Mouse (Mus musculus): ENCODE results near the gene Dync2li1. TPM values are rescaled to one million over a fixed set of nuclear protein-coding genes. Genes with fewer than 3 reads are reported as not detected.

The Dync2li1 gene
- total RNA-seq, 2 experiments from 2014 or later = 1.4 TPM; not detected in 1

DNA sequence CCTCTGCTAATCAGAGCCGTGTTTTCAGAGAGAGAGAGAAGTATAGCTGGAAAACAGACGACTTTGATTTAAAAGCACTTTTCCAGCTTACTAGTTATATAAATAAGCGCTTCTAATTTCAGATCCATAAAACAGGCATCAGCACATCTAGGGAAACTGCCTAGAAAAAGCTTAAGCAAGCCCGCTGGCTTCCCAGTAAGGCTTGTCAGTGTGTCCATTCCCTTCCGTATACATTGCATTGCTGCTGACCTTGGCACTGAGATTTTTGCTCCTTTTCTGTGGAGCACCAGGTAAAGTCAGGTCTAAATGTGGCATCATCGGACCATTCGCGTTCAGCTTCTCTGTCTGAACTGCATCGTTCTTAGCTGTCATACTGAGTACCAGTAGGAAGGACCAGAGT, 16.0 kb downstream of the Dync2li1 start:
- no peak for ATAC-seq (replicated peaks; ENCODE audit: low FRiP score, low TSS enrichment, poor library complexity, severe bottlenecking)

DNA sequence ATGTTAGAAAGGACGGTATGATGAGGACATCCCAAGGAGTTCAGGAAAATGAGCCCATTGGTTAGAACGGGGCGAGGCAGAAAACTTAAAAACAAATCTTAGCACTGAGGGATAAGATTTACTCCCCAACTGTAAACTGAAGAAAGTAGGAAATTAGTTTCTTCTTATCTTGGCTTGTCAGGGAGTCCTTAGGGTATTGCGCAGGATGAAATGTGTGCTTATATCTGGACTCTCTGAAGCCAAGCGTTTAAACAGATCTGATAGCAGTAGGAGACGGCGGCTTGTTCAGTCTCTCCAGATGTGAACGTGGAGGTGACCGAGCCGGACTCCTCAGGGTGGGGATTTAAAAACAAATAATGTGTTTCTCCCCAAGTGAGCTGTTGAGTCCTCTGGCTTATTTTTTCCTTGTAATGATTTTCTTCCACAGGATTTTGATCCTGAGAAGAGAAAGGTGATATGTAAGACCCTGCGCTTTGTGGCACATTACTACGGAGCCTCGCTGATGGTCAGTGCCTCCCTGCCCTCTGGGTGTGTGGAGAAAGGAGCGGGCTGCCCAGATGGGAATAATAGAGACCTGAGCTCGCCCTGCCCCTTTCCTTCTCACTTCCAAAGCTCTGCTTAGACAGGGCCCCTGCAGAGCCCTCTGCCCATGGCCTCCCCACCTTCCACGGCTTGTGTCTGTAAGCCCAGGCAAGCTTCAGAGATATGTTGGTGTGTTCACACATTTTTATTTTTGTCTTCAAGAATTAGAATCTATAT, 18.2 kb downstream of the Dync2li1 start:
- no peak for ATAC-seq (replicated peaks; ENCODE audit: low FRiP score, low TSS enrichment, poor library complexity, severe bottlenecking)

DNA sequence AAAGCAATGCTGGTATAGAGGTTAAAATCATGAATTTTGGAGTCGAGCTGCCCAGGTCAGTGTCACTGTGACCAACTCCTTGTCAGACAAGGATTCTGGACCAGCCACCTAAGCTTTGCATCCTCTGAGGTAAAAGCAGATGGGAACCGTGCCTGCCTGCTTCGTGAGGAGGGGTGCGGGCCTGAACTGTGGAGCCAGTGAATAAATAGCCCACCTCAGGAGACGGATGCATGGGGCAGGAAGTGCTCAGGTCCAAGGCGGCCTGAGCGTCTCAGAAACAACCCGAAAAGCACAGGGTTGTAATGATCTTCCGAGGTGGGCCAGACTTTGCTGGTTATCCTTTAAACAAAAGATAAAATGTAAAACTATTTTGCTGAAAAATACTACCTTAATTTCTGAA, 18.8 kb downstream of the Dync2li1 start:
- ATAC-seq (replicated peaks; ENCODE audit: low FRiP score, low TSS enrichment, poor library complexity, severe bottlenecking) = no peak

DNA sequence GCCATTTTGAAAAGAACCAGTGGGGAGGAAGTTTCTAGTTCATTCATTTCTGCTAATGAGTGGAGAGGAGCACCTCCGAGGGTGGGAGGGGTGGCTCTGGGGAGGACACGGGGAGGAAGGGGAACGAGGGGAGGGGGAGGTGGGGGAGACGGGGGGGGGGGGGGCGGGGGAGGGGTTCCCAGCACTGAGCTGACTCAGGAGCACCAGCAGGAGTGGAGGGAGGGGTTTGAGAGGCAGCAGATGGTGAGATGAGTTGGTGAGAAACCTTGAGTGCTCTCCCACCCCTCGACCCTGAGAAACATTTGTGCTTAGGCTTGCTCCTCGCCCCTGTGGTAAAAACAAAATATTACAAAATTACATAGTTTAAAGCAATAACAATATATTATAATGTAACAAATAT, 19.6 kb downstream of the Dync2li1 start:
- no peak for ATAC-seq (replicated peaks; ENCODE audit: low FRiP score, low TSS enrichment, poor library complexity, severe bottlenecking)

DNA sequence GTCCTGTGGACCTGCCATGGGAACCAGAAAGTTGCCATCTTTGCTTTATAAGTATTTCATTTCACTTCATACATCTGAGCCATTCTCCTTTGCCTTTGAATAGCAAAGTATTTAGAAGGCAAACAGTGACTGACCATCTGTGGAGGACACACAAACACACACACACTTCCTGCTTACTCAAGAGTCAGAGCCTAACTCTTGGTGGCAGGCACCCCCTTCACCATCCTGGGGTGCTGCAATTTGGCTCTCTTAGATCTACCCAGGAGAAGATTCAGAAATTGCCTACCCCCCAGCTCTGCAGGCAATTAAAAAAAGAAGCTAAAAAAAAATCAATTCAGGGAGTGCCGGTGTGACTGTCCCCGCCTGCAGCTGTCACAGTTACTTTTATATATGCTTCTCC, 20.2 kb downstream of the Dync2li1 start:
- ATAC-seq (replicated peaks; ENCODE audit: low FRiP score, low TSS enrichment, poor library complexity, severe bottlenecking) = no peak

DNA sequence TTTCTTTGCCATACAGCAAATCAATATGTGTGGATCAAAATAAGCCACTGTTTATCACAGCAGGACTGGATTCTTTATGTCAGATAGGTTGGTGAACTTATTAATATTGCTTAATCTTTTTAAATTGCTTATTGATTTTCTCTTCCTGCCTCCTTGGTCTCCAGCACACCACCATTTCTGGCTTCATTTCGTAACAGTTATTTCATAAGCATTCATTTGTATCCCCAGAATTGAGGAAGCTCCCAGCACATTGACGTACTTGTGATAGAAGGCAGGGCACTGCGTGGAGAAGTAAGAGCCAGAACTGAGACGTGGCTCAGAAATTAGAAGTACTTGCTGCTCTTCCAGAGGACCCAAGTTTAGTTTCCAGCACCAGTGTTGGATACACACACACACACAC, 21.3 kb downstream of the Dync2li1 start:
- ATAC-seq (replicated peaks; ENCODE audit: low FRiP score, low TSS enrichment, poor library complexity, severe bottlenecking) = no peak

DNA sequence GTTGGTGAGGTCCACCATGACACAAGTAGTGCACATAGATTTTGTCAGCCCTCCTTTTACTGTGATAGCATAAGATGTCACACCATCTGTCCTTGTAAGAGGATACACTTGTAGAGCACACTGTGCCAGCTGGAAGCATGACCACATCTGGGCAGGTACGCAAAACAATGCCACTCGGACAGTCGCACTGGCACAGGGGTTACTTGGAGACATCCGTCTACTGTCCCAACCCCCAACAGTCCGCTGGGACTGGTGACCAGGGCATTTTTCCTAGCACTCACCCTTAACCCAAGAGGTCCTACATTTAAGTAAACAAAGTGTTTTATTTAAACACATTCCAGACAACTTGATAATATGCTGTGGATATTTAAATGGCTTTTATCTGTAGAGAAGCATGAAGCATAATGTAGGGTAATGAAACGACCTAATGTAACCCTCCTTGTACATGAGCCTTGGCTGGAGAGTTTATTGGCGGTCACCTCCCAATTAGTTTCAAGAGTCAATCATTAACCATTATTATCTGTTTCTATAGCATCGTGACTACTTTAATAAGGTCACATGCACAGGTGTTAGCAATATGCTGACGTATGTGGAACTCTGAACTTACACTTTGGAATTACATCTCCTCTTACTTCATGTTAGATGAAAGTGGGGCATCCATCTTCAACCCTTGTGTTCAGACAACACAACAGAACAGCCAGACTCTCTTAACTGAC, 24.2 kb downstream of the Dync2li1 start:
- ATAC-seq (replicated peaks; ENCODE audit: low FRiP score, low TSS enrichment, poor library complexity, severe bottlenecking) = no peak

DNA sequence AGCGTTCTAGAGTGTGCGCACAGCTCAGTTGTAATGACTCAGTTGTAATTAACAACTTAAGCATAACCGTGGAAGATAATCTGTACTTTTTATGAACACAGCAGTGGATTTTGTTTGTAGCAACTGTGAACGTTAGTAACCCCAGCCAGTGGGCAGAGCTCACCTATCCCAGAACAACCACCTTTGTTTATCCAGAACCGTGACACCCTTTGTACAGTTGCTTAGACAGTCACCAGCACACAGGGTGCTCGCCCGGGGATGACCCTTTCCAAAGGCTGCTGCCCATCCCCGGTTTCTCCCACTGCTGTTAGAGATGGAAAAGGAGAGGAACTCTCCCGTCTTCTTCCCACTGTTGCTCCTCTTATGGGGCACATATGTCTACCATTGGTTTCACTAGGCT, 27.2 kb downstream of the Dync2li1 start:
- ATAC-seq (replicated peaks; ENCODE audit: low FRiP score, low TSS enrichment, poor library complexity, severe bottlenecking) = no peak

DNA sequence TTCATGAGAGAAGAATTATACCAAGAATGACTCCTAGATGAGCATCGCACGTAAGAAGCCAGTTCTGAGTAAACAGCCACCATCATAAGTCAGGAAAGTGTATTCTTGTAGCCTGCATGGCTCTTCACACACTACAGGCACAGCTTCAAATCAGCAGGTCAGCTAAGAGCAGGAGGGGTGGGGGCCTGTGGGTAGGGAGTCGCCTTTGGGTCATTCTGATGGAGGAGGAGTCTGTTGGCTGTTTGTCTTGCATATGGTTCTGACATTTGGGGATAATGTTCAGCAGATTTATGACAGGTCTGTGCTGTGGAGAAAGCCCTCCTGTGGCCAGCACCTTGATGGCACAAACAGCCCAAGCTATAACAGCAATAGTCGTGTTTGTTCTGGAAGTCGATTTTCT, 29.9 kb downstream of the Dync2li1 start:
- ATAC-seq (replicated peaks; ENCODE audit: low FRiP score, low TSS enrichment, poor library complexity, severe bottlenecking) = no peak

DNA sequence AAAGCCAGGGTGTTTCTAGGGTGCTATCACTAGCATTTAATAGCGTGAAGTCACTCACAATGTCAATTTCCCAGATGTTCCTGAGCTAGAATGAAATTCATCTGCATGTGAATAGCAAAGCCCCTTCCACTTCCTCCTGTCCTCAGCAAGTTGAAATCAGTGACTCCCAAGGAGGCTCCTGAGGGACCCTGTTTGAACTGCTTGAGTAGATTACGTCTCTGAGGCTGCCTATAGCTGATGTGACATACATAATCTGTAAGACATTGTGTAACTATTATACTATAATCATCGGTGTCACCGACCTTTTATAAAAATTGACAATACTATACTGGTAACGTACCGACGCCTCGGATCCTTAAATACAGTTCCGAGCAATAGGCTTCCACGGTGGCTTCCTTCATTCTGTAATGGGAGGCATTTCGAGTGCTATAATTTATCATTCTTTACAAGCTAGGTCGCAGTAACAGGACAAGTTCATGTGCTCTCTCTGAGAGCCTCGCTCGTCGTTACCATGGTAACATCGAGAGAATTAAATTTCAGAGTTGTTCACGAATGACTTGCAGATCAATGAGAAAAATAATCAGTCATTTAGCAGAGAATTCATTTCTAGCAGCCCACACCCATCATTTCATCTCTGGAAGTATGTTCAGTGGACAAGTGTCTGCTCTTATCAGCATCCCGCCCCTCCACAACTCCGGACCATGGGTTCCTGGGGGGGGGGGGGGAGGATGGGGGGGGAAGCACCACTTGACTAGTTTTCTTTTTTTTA, 30.5 kb downstream of the Dync2li1 start:
- no peak for ATAC-seq (replicated peaks; ENCODE audit: low FRiP score, low TSS enrichment, poor library complexity, severe bottlenecking)

DNA sequence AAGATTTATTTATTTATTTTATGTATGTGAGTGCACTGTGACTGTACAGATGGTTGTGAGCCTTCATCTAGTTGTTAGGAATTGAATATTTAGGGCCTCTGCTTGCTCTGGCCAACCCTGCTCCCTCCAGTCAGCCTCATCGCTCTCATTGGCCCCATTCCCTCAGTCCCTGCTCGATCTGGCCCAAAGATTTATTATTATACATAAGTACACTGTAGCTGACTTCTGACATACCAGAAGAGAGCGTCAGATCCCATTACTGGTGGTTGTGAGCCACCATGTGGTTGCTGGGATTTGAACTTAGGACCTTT, 31.1 kb downstream of the Dync2li1 start:
- ATAC-seq (replicated peaks; ENCODE audit: low FRiP score, low TSS enrichment, poor library complexity, severe bottlenecking) = no peak

DNA sequence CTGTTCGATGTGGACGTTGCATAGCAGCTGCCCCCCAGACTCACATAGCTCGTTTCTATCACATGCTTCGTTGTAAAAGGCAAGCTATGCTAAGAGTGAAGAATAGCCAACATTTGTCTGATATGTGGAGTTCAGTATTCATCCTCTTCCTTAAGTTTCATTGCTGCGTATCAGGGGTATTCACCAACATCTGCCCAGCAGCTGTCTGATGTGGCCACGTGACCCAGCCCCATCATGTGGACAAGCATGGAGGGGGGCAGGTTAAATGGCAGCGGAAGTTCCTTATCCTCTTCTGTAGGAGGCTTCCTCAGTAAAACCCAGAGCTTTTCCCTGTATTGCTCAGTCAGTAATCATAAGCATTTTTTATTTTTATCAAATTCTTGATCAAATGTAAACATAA, 31.5 kb downstream of the Dync2li1 start:
- no peak for ATAC-seq (replicated peaks; ENCODE audit: low FRiP score, low TSS enrichment, poor library complexity, severe bottlenecking)

DNA sequence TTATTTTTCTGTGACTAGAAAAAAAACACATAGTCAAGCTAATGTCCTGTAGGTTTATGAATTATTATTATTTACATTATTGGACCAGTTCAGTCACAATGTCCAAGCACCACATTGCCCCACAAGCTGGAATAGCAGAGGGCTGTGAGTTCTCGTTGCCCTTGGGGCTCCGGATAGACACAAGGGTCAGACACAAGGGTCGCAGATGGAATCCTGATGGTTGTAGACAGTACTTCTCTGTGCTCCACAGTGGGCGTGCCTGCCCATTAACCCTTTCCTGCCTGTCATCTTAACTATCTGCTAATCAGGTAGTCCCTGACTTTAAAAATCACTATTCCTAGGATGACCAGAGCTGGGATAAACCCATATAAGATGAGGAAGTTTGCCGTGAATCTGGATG, 31.9 kb downstream of the Dync2li1 start:
- ATAC-seq (replicated peaks; ENCODE audit: low FRiP score, low TSS enrichment, poor library complexity, severe bottlenecking) = no peak

DNA sequence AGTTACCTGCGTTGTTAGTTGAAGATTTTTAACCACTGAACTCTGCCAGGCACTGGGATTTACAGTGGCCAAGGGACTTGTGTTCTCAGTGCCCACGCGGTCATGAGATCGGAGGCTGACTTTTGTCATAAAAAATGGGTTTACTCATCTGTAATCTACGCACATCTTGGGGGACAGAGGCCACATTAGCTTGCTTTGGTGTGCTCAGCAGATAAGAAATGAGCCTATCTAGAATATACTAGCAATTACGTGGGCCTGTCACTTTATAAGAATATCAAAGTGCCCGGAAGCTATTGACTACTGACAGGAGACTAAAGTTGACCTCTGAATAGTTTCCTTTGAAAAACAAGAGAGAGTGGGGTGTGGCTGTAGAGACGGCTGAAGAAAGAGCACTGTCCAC, 32.7 kb downstream of the Dync2li1 start:
- no peak for ATAC-seq (replicated peaks; ENCODE audit: low FRiP score, low TSS enrichment, poor library complexity, severe bottlenecking)

DNA sequence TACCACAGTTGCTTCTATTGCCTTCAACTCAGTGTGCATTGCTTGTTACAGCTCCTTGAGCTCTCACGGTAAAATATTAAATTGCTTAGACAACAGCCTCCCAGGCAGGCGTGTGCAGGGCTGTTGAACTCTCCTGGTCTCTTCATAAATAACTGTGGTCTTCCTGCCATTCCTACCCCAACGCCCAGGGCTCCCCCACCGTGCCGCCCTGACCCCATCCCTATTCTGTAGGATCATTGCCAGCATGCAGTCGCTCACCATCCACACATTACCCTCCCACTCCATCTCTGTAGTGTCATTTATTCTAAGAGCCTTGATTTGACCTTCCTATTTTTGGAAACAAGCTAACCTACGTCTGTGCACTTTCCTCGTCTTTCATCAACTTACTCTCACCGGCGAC, 38.8 kb downstream of the Dync2li1 start:
- no peak for ATAC-seq (replicated peaks; ENCODE audit: low FRiP score, low TSS enrichment, poor library complexity, severe bottlenecking)

DNA sequence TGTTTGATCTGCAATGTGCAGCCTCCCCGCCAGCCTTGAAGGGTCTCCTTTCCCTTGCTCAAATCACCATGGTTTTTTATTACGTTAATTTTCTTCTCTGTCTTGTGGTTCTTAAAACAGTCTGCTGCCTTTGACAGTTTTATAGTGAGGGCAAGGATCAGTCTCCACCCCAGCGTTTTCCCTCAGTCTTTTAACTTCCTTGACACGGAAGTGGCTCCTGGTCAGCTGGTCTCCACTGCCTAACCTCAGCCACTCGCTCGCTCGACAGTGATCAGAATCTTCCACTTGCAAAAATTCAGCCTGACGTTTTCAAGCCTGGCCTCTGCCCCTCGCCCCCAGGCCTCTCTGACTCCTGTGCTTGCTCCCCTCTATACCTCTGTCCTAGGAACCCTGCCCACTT, 39.4 kb downstream of the Dync2li1 start:
- no peak for ATAC-seq (replicated peaks; ENCODE audit: low FRiP score, low TSS enrichment, poor library complexity, severe bottlenecking)

DNA sequence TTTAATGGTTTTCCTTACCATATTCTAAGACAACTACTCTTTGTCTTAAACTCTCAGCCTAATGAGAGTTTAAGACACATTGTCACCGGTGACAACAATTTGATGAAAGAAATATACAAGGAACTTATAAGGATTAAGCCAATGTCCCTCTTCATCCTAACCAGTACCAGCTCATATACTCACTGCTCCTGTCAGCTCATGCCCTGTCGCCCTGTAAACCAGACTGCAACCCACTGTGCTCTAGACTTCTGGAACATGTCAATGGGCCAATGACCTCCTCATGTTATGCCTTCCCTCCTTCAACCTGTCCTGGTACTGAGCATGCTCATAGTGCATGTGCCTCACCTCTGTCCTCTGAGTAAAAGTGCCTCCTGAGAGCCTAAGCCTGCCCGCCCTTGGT, 41.6 kb downstream of the Dync2li1 start:
- peak; percentile 52; the same call in 1 of the 2 replicates for ATAC-seq (replicated peaks; ENCODE audit: low FRiP score, low TSS enrichment, poor library complexity, severe bottlenecking)

DNA sequence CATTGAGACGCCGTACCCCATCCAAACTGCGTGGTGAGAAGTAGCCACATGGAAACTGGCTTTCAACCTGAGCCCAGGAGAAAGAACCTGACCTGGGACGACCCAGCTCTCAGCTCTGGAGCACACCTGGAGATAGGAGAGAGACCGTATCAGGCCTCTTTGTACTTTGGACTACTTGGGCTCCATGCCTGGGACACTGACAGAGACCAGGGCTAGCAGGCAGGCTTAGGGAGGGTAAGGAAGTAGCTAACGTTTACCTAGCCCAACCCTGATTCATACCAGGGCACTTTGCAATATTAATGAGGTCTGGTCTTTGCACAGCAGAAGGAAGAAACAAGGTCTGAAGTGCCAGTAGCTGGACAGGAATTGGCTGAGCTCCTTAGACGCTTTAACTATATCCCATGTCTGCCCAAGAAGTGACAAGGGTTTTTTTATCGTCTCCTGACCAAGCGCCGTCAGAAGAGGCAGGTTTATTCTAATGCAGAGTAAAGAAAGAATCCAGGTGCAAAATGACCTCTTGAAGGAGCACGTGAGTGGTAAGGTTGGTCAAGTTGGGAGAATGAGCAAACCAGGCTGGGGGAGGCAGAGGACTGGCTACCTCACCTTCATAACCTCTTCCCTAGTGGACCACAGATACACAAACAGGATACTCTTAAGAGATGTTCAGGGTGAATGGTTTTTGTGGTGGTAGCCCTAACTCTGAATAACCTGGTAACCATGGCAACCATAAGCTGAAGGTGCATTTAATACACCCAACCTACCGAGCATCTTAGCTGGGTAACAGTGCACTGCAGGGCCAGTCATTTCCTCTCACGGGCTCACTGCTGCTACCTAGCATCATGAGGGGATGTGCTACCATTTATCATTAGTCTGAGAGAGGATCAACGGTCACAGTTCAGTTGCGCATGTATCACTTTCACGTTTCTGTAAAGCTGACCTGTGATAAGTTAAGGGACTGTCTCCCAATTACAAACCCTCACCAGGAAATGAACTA, 46.4 kb downstream of the Dync2li1 start:
- no peak for ATAC-seq (replicated peaks; ENCODE audit: low FRiP score, low TSS enrichment, poor library complexity, severe bottlenecking)

DNA sequence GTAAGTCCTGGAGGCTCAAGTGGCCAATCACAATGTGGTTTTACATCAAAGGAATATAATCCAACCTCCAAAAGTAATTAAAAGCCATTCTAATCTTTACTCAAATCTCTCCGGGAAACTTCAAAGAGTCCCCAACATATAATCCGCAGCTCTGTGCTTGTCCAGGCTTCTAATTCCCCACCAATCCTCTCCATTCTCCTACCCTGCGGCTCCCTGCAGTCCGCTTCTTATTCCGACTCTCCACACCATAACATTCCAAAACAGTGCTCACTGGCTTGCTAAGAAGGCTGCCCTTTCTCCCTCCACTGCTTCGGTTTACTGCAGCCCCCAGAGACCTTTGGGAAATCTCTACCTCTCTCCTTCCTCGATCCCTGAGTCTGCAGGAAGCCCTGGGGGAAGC, 47.8 kb downstream of the Dync2li1 start:
- ATAC-seq (replicated peaks; ENCODE audit: low FRiP score, low TSS enrichment, poor library complexity, severe bottlenecking) = no peak

DNA sequence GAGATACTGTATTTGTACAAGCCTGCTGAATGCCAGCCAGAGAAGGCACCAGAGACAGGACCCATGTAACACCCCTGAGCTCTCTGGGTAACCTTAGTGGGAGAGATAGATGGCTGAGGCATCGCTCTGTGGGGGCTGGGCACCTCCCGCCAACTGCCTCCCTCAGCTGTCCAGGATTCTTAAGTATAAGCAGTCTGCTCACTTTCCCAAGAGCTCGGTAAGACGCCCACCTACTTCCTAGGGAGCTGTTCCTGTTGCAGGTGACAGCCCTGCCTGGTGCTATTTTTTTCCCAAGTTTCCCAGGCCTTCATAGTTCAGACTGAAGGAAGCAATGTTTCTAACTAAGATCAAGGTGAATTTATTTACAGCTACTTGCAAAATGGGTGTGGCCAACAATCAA, 48.9 kb downstream of the Dync2li1 start:
- no peak for ATAC-seq (replicated peaks; ENCODE audit: low FRiP score, low TSS enrichment, poor library complexity, severe bottlenecking)

Measured in megakaryocyte-erythroid progenitor cell, adult 5-6 weeks (primary cell).